ENCODE assay signal across 16 mouse cellular contexts in the genomic region with DNA sequence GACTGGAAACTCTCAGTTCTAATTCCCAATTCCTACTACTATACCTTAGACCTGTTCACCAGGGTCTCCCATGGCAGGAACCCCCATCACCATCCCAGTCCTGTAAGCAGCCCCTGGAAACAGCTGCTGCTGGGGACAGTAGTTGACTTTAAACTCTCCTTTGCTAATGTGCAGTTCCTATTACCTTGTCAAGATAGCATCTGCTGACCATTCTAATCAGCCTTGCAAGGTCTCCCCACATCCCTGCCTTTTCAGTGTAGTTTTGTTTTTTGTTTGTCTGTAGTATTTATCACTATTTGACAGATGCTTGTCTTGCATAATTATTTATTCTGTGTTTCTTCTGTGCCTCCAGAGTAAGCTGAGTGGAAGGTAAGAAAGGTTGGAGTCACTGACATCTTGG.
"Had no signal": no experiment of that assay in that cellular context is flagged by ENCODE, and none has a peak within 500 bp of the region (broad histone marks: within the 10 kb centered on the region; RNA-seq: fewer than 3 reads in every experiment).

No protein-coding gene starts in this region.

- H3K4me3 ChIP-seq: layer of hippocampus, adult 2 months; limb, embryonic 12.5 days; lung, embryonic 15.5 days; midbrain, embryonic 15.5 days; neural tube, embryonic 13.5 days; stomach, embryonic 15.5 days had no signal

- DNase-seq: kidney, adult 11 months; kidney, adult 9 months; kidney, postnatal 4 days; lung, postnatal 14 days; retina, postnatal 1 day; right cerebral cortex, postnatal 14 days; thymus, adult 2 months; thymus, postnatal 25 days had no signal

- H3K9ac ChIP-seq: limb, embryonic 12.5 days; lung, embryonic 15.5 days; midbrain, embryonic 15.5 days; neural tube, embryonic 13.5 days; stomach, embryonic 15.5 days had no signal

- H3K27me3 ChIP-seq: limb, embryonic 12.5 days; lung, embryonic 15.5 days; midbrain, embryonic 15.5 days; neural tube, embryonic 13.5 days; stomach, embryonic 15.5 days had no signal

- H3K4me1 ChIP-seq: lung, embryonic 15.5 days; stomach, embryonic 15.5 days had no signal

- H3K27ac ChIP-seq: kidney, postnatal 0 days; layer of hippocampus, adult 2 months; limb, embryonic 12.5 days; lung, embryonic 15.5 days; macrophage; midbrain, embryonic 15.5 days; neural tube, embryonic 13.5 days; stomach, embryonic 15.5 days had no signal

- H3K4me2 ChIP-seq: limb, embryonic 12.5 days; lung, embryonic 15.5 days; midbrain, embryonic 15.5 days; neural tube, embryonic 13.5 days; stomach, embryonic 15.5 days had no signal

- H3K36me3 ChIP-seq: limb, embryonic 12.5 days; lung, embryonic 15.5 days; midbrain, embryonic 15.5 days; neural tube, embryonic 13.5 days; stomach, embryonic 15.5 days had no signal

- H3K9me3 ChIP-seq: limb, embryonic 12.5 days; lung, embryonic 15.5 days; midbrain, embryonic 15.5 days; neural tube, embryonic 13.5 days; stomach, embryonic 15.5 days had no signal

- ATAC-seq: midbrain, embryonic 15.5 days had no signal
